Mouse (Mus musculus): ENCODE results near the gene Gm7347. TPM values are rescaled to one million over a fixed set of nuclear protein-coding genes. Genes with fewer than 3 reads are reported as not detected.

Gm7347 gene
- polyA plus RNA-seq (2017; shearing (Covaris generic)) = not detected

GRCm38 (mm10) chr5:26058481-26058880, at the start of gene Gm7347:
Gene Gm7347, minus strand, starts transcription at chr5:26058581.

DNA sequence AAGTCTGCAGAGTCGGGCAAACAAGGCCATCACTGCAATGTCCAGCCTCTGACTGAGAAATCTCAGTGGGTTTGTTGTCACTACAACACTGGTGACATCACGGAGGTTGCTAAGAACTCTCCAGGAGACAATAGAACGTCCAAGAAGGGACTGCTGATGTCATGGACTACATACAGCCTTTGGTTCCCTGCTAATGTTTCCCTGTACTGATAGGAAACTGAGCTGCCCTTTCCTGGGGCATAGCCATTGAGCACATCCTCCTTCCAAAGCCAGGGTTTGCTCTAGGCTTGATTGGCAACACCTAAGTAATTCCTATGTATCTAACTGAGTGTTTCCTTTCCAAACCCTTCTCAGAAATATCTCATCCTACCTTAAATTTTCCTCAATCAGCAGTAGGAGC, 46.9 kb upstream of the Gm7347 start, which contains the start of gene 5031410I06Rik:
5031410I06Rik (minus strand) TSS at position 101 of the 400 bp plus-strand sequence.

DNA sequence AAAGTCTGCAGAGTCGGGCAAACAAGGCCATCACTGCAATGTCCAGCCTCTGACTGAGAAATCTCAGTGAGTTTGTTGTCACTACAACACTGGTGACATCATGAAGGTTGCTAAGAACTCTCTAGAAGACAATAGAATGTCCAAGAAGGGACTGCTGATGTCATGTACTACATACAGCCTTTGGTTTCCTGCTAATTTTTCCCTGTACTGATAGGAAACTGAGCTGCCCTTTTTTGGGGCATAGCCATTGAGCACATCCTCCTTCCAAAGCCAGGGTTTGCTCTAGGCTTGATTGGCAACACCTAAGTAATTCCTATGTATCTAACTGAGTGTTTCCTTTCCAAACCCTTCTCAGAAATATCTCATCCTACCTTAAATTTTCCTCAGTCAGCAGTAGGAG, 30.8 kb upstream of the Gm7347 start, which contains the start of gene Gm10471:
Gm10471 (minus strand) TSS at position 101 of the 400 bp plus-strand sequence.

DNA sequence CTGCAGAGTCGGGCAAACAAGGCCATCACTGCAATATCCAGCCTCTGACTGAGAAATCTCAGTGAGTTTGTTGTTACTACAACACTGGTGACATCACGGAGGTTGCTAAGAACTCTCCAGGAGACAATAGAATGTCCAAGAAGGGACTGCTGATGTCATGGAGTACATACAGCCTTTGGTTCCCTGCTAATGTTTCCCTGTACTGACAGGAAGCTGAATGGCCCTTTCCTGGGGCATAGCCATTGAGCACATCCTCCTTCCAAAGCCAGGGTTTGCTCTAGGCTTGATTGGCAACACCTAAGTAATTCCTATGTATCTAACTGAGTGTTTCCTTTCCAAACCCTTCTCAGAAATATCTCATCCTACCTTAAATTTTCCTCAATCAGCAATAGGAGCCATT, 18.9 kb downstream of the Gm7347 start, which contains the start of gene Speer4a:
Speer4a (minus strand) TSS at position 101 of the 400 bp plus-strand sequence.

DNA sequence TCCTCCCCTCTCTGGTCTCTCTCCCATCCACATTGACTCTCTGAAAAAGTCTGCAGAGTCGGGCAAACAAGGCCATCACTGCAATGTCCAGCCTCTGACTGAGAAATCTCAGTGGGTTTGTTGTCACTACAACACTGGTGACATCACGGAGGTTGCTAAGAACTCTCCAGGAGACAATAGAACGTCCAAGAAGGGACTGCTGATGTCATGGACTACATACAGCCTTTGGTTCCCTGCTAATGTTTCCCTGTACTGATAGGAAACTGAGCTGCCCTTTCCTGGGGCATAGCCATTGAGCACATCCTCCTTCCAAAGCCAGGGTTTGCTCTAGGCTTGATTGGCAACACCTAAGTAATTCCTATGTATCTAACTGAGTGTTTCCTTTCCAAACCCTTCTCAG, 35.6 kb downstream of the Gm7347 start, which contains the start of gene Gm5862:
Gm5862 (minus strand) TSS at position 101 of the 400 bp plus-strand sequence.

DNA sequence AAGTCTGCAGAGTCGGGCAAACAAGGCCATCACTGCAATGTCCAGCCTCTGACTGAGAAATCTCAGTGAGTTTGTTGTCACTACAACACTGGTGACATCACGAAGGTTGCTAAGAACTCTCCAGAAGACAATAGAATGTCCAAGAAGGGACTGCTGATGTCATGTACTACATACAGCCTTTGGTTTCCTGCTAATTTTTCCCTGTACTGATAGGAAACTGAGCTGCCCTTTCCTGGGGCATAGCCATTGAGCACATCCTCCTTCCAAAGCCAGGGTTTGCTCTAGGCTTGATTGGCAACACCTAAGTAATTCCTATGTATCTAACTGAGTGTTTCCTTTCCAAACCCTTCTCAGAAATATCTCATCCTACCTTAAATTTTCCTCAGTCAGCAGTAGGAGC, 53.7 kb downstream of the Gm7347 start, which contains the start of gene Gm1979:
Gm1979 (minus strand) TSS at position 101 of the 400 bp plus-strand sequence.

Other genes with a start within 250 kb of the Gm7347 start
- not detected for gene Gm21663, start 116.2 kb downstream of the Gm7347 start, polyA plus RNA-seq (2017; shearing (Covaris generic))
- gene Gm21671, start 104.2 kb downstream of the Gm7347 start, polyA plus RNA-seq (2017; shearing (Covaris generic)) = not detected
- not detected for gene Gm21680, start 85.9 kb downstream of the Gm7347 start, polyA plus RNA-seq (2017; shearing (Covaris generic))
- not detected for gene Gm21698, start 69.9 kb downstream of the Gm7347 start, polyA plus RNA-seq (2017; shearing (Covaris generic))
- not detected for gene Gm1979, start 53.8 kb downstream of the Gm7347 start, polyA plus RNA-seq (2017; shearing (Covaris generic))
- not detected for gene Gm5862, start 35.7 kb downstream of the Gm7347 start, polyA plus RNA-seq (2017; shearing (Covaris generic))
- under 1 TPM in 1 of 2 experiments, not detected in 1; 0.45 TPM for gene Speer4a, start 19.0 kb downstream of the Gm7347 start, polyA plus RNA-seq (2017; shearing (Covaris generic))
- gene Gm10471, start 30.7 kb upstream of the Gm7347 start, polyA plus RNA-seq (2017; shearing (Covaris generic)) = not detected
- gene 5031410I06Rik, start 46.8 kb upstream of the Gm7347 start, polyA plus RNA-seq (2017; shearing (Covaris generic)) = under 1 TPM in 1 of 2 experiments, not detected in 1; 0.11 TPM
- not detected for gene Gm10220, start 62.8 kb upstream of the Gm7347 start, polyA plus RNA-seq (2017; shearing (Covaris generic))
- gene Gm7361, start 199.1 kb upstream of the Gm7347 start, polyA plus RNA-seq (2017; shearing (Covaris generic)) = not detected